Mouse (Mus musculus) liver, adult 2 months (tissue): ENCODE data around the gene Zranb1. TPM values are rescaled to one million over a fixed set of nuclear protein-coding genes. Genes with fewer than 3 reads are reported as not detected.

Experiments
- DNase-seq: peaks from one replicate; pipeline ENCODE4 v3.0.0-alpha.2; 2011; ENCODE audit warnings: low read depth, low spot score; ENCODE audit errors: extremely low read depth
- H3K27ac ChIP-seq: fragments of 200-500 bp; replicated peaks from 2 replicates; pipeline ENCODE4 v1.5.1; 2012; ENCODE audit warnings: low read depth, mild to moderate bottlenecking, control low read depth, inconsistent platforms, low read length; ENCODE audit not compliant: insufficient read depth
- H3K27me3 ChIP-seq: fragments of 200-500 bp; 2 replicates; pipeline ENCODE4 v1.6.1; 2012; ENCODE audit warnings: mild to moderate bottlenecking, moderate library complexity, low read length, inconsistent platforms; ENCODE audit not compliant: control insufficient read depth, insufficient read depth
- H3K36me3 ChIP-seq: fragments of 200-500 bp; 2 replicates; pipeline ENCODE4 v1.6.1; 2012; ENCODE audit warnings: low read length, inconsistent platforms; ENCODE audit not compliant: control insufficient read depth, insufficient read depth
- H3K4me1 ChIP-seq: fragments of 200-500 bp; 2 replicates; pipeline ENCODE4 v1.6.1; 2011; ENCODE audit warnings: low read length; ENCODE audit not compliant: control insufficient read depth, insufficient read depth
- H3K4me3 ChIP-seq: fragments of 200-500 bp; 2 replicates; pipeline ENCODE4 v1.5.1; 2011; ENCODE audit warnings: low read depth, mild to moderate bottlenecking, control low read depth, low read length, moderate library complexity; ENCODE audit not compliant: insufficient read depth
- H3K79me2 ChIP-seq: fragments of 200-500 bp; 2 replicates; pipeline ENCODE4 v1.6.1; 2012; ENCODE audit warnings: inconsistent platforms, mild to moderate bottlenecking, low read length, moderate library complexity; ENCODE audit not compliant: control insufficient read depth, insufficient read depth
- H3K9ac ChIP-seq: fragments of 200-500 bp; 2 replicates; pipeline ENCODE4 v1.6.1; 2012; ENCODE audit warnings: low read depth, mild to moderate bottlenecking, control low read depth, inconsistent platforms, low read length
- CTCF ChIP-seq: fragments of 200-500 bp; IDR thresholded peaks from 2 replicates; pipeline ENCODE4 v1.5.1; 2011; ENCODE audit warnings: low read depth, low read length, control low read depth
- POLR2A ChIP-seq: fragments of 200-500 bp; IDR thresholded peaks from 2 replicates; pipeline ENCODE4 v1.6.1; 2011; ENCODE audit warnings: low read length, control low read depth; ENCODE audit not compliant: insufficient read depth; ENCODE audit errors: extremely low read depth
- WGBS: fragments of 180-500 bp; shearing (Covaris S2); methylation state at CpG from one replicate; pipeline ENCODE4 v1.1.7; 2018; 5-methylcytosine and 5-hydroxymethylcytosine counted together
- polyA plus RNA-seq: library from polyadenylated mRNA; depleted of rRNA; stranded (reverse); fragments of >200 nt; gene quantifications from 2 replicates; pipeline ENCODE4 v1.2.3, GENCODE M21; 2012
- total RNA-seq: library from RNA; depleted of rRNA; stranded (reverse); fragments of >200 nt; gene quantifications from 2 replicates; pipeline ENCODE4 v1.2.3, GENCODE M21; 2014

Gene Zranb1
- total and polyA plus RNA-seq, 2 experiments, result 9.8 to 41.1 TPM

DNA sequence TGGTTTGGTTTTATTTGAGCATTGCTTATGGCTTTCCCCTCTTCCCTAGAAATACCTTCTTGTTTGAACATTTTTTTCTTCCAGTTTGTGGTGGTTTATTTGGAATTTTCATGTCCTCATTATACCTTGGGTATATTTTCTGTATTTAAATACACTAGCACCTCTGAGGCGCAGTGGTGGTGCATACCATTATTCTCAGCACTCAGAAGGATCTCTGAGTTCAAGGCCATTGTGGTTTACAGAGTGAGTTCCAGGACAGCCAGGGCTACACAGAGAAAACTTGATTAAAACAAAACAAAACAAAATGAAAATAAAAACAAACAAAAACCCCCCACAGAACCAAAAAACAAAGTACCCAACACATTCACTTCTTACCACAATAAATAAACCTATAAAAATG is 2.4 kb downstream of the Zranb1 start:
- Histone ChIP-seq H3K4me3 (peak overlapping the region; percentile 68; the same call in 1 of the 2 replicates), H3K36me3 (no peaks in the 10 kb centered on the region), H3K27ac (no peak overlapping the region), H3K27me3 (no peaks in the 10 kb centered on the region), H3K79me2 (peaks cover 7% of the 10 kb centered on the region; the same call in 1 of the 2 replicates), H3K9ac (no peak overlapping the region), H3K4me1 (peaks cover 14% of the 10 kb centered on the region)
- no peak for TF ChIP-seq CTCF
- TF ChIP-seq POLR2A, result no peak
- WGBS, result 29% methylated on average over 1 of the region's 1 CpGs
- DNase-seq, result peak; percentile 57

DNA sequence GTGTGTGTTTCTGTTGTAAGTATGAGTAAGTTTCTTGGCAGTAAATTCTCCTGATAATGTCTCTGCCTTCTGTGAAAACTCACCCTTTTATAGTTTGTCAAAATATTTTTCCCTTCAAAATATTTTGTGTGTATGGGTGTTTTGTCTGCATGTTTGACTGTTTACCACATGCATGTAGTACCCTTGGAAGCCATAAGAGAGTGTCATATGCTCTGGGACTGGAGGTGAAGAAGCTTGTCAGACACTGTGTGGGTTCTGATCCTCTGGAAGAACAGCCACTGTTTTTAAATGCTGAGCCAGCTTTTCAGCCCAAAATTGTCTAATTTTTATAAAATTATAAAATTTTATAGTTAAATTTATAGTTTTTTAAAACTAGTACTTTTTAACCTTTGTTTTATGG is 3.8 kb downstream of the Zranb1 start:
- Histone ChIP-seq H3K27ac (no peak overlapping the region), H3K4me1 (peaks cover 17% of the 10 kb centered on the region), H3K27me3 (no peaks in the 10 kb centered on the region), H3K4me3 (no peak overlapping the region), H3K36me3 (no peaks in the 10 kb centered on the region), H3K9ac (no peak overlapping the region), H3K79me2 (peaks cover 7% of the 10 kb centered on the region; the same call in 1 of the 2 replicates)
- TF ChIP-seq POLR2A (no peak), CTCF (no peak)
- DNase-seq, result peak; percentile 34

DNA sequence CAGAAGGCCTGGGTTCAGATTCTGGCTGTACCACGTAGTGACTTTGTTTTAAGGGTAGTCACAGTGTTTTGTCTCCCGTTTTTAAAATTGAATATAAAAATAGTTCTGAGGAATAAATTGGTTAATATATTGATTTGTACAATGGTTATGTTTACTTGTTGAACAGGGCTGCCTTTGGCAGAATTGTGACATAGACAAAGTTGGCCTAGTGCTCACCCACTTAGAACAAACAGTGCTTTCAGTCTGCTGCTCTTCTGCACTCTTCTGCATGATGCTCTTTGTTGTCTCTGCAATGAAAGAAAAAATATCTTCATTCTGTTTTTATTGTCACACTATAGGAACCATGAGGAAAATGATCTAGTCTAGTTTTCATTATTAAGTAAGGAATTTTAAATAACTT is 8.2 kb downstream of the Zranb1 start:
- 29% methylated on average over 2 of the region's 2 CpGs for WGBS
- TF ChIP-seq POLR2A (no peak), CTCF (no peak)
- peak overlapping the region; percentile 63 for H3K27ac ChIP-seq

DNA sequence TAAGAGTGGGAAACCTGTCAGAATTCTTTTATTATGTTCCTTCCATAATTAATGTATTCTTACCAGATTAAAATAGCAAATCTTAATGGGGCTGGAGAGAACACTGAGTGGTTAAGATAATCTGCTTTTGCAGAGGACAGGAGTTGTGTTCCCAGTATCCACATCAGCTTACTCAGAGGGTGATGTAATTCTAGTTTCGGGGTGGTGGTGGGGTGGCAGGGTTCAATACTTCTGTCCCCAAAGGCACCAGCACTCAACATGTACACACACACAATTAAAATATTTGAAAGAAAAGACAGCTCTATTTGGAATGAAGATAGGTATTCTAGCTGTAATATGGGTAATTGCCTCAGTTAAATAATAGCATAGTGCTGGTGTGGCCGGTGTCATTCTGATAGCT is 9.6 kb downstream of the Zranb1 start:
- H3K9ac ChIP-seq, result peak overlapping the region; percentile 45; the same call in 1 of the 2 replicates
- 23% methylated on average over 2 of the region's 2 CpGs for WGBS

More for the DNA sequence above, 8.2 kb downstream of the Zranb1 start:
- peak; percentile 99 for DNase-seq
- H3K4me1 ChIP-seq, result peaks cover 34% of the 10 kb centered on the region
- peaks cover 13% of the 10 kb centered on the region; the same call in 1 of the 2 replicates for H3K79me2 ChIP-seq
- H3K36me3 ChIP-seq, result no peaks in the 10 kb centered on the region
- no peaks in the 10 kb centered on the region for H3K27me3 ChIP-seq
- no peak overlapping the region for H3K9ac ChIP-seq
- 0 out of 2 replicates have a peak overlapping the region, but pooled peaks have one; percentile 24 for H3K4me3 ChIP-seq

DNA sequence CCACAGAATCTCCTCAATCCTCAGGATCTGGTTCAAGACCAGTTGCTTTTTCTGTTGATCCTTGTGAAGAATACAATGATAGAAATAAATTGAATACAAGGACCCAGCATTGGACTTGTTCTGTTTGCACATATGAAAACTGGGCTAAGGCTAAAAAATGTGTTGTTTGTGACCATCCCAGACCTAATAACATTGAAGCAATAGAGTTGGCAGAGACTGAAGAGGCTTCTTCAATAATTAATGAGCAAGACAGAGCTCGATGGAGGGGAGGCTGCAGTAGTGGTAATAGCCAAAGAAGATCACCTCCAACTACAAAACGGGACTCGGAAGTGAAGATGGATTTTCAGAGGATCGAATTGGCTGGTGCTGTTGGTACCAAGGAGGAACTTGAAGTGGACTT is 19.0 kb downstream of the Zranb1 start:
- peak; percentile 83 for DNase-seq
- Histone ChIP-seq H3K36me3 (peaks cover 5% of the 10 kb centered on the region), H3K9ac (no peak overlapping the region), H3K27ac (peak overlapping the region; percentile 65), H3K4me3 (no peak overlapping the region), H3K27me3 (no peaks in the 10 kb centered on the region), H3K79me2 (peaks cover 28% of the 10 kb centered on the region), H3K4me1 (peaks cover 29% of the 10 kb centered on the region)
- TF ChIP-seq CTCF, result no peak
- TF ChIP-seq POLR2A, result no peak
- WGBS, result 21% methylated on average over 4 of the region's 4 CpGs

More for the DNA sequence above, 9.6 kb downstream of the Zranb1 start:
- Histone ChIP-seq H3K4me3 (peak overlapping the region; percentile 21; the same call in 1 of the 2 replicates), H3K27me3 (no peaks in the 10 kb centered on the region), H3K4me1 (peaks cover 32% of the 10 kb centered on the region), H3K27ac (peak overlapping the region; percentile 63), H3K79me2 (peaks cover 16% of the 10 kb centered on the region; the same call in 1 of the 2 replicates), H3K36me3 (no peaks in the 10 kb centered on the region)
- TF ChIP-seq CTCF, result no peak
- no peak for TF ChIP-seq POLR2A
- DNase-seq, result peak; percentile 82

DNA sequence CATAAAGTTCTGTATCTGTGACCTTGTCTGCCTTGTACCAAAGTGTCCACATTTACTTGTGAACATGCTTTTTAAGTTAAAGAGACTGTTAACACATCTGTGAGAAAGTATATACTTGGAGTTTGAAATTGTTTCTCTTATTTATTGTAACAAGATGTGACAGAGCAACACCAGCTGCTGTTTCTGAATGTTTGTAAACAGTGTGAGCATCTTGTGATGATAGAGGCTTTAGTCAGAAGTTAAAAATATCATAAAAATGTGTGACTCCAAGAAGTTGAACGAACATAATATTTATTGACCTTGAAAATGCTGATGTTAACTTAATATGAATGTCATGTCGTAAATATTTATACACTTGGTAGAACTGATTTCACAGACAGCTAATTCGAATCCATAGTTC is 19.7 kb downstream of the Zranb1 start:
- Histone ChIP-seq H3K4me1 (peaks cover 31% of the 10 kb centered on the region), H3K9ac (no peak overlapping the region), H3K27ac (no peak overlapping the region), H3K27me3 (no peaks in the 10 kb centered on the region), H3K36me3 (peaks cover 5% of the 10 kb centered on the region), H3K4me3 (no peak overlapping the region), H3K79me2 (peaks cover 34% of the 10 kb centered on the region)
- no peak for TF ChIP-seq POLR2A
- TF ChIP-seq CTCF, result no peak
- 50% methylated on average over 3 of the region's 3 CpGs for WGBS
- no peak for DNase-seq
